Mouse (Mus musculus): Measurements from ENCODE around the gene Gm13288. TPM values are rescaled to one million over a fixed set of nuclear protein-coding genes. Genes with fewer than 3 reads are reported as not detected.
"Not testable (repeated sequence)": the region's sequence is repeated elsewhere in the genome, so short reads cannot be mapped to it uniquely, and the experiment has no call there.

The Gm13288 gene
- total RNA-seq (2021): not detected
- long read RNA-seq, experiment 1: 0 reads
- long read RNA-seq, experiment 2: 0 reads

GRCm38 (mm10) chr4:88805231-88805630 lies at the start of gene Gm13288:
Gene Gm13288 (plus strand): TSS chr4:88805531.
- intact Hi-C loops (cut with DNase I); H3K4me3 ChIP-seq; DNase-seq (ENCODE audit: extremely low spot score in 1 of 2, low spot score in 2 of 2); H3K27ac ChIP-seq: not testable (repeated sequence)

DNA sequence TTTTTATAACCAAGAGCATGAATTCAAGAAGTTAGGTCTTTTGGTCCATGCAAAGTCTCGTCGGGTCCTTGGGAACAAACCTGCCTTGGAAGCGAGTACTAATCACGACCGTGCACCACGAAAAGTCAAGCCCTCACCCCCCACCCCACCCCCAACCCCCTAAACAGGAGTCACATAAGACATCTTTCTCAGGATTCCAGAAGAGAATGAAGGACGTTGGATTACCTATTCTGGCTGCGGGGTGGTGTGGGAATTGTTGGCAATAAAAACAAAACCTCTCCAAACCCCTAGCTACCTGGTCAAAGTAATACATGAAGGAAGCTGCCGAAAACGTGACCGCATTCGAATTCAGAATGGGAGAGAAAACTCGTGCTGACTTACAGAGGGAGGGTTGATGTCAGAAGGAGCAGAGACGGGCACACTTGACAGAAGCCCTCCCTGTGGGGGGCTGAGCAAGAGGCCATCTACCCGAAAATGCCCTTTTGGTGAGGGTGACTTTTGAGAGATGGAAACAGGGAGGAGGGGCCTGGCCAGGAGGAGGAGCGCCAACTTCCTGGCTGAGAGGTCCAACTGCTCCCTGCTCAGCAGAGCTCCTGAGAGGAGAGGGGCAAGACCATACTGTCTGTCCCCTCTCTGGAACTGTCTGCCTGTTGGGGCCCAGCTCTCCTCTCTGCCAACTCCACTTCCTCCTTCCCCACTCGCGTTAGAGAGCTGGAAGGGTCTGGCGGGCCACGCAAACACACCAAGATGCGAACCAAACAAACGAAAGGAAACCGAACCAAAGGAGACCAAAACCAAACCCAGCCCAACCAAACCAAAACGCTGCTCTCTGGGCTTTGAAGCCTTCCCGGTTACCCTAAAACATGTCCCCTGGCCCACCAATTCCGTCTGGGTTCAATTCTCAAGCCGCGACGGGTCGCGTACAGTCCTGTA lies 48.5 kb upstream of the Gm13288 start:
- H3K4me3 ChIP-seq: peak overlapping the region; percentile 42
- intact Hi-C loops (cut with DNase I); DNase-seq (ENCODE audit: extremely low spot score in 1 of 2, low spot score in 2 of 2): not testable (repeated sequence)
- 0 out of 2 replicates have a peak overlapping the region, but pooled peaks have one; percentile 37 for H3K27ac ChIP-seq

DNA sequence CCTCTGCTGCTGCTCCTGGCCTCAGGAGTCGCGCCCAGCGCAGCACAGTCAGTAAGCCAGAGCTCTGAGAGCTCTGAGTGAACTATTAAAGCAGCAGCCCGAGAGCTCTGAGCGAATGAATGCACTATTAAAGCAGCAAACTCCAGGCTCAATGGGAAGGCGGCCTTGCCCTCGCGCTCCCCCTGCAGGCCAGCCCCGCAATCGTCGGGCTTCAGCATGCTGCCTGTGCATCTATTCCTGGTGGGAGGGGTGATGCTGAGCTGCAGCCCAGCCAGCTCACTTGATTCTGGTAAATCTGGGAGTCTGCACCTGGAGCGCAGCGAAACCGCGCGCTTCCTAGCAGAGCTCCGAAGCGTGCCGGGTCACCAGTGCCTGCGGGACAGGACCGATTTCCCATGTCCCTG lies 47.7 kb upstream of the Gm13288 start:
- intact Hi-C loops (cut with DNase I); H3K27ac ChIP-seq: not testable (repeated sequence)
- TF ChIP-seq CTCF (IDR thresholded peaks at IDR 0.05): peak; percentile 66
- peak; percentile 90 to 92 for DNase-seq (ENCODE audit: extremely low spot score in 1 of 2, low spot score in 2 of 2)
- peak overlapping the region; percentile 42 for H3K4me3 ChIP-seq

DNA sequence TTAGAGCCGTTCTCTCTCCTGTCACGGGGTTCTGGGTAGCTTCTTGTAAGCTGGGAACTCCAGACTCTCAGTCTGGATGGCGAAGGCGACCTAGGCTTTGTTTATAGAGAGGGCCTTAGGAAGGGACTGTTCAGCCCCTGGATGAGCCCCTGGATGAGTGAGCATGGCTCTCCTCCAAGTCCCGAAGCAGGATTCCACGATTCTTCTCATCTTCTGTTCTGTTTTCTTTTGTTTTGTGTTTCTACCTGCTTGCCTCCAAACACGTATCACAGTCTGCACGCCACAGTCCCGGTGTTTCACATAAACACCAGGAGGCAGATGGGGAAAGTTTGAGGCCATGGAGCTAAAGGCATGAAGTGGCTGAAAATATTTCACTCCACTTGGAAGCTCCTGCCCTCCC lies 46.6 kb upstream of the Gm13288 start:
- H3K4me3 ChIP-seq; DNase-seq (ENCODE audit: extremely low spot score in 1 of 2, low spot score in 2 of 2); intact Hi-C loops (cut with DNase I); H3K27ac ChIP-seq: not testable (repeated sequence)

DNA sequence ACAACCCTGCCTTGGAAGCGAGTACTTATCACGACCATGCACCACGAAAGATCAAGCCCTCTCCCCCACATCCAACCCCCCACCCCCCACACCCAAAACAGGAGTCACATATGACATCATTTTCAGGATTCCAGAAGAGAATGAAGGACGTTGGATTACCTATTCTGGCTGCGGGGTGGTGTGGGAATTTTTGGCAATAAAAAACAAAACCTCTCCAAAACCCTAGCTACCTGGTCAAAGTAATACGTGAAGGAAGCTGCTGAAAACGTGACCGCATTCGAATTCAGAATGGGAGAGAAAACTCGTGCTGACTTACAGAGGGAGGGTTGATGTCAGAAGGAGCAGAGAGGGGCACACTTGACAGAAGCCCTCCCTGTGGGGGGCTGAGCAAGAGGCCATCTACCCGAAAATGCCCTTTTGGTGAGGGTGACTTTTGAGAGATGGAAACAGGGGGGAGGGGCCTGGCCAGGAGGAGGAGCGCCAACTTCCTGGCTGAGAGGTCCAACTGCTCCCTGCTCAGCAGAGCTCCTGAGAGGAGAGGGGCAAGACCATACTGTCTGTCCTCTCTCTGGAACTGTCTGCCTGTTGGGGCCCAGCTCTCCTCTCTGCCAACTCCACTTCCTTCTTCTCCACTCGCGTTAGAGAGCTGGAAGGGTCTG lies 45.6 kb upstream of the Gm13288 start, which contains the start of gene Gm13283:
Gene Gm13283 (plus strand): TSS at position 510 of the 659 bp plus-strand sequence.
- peak in 1 of 2 experiments; percentile 23 for DNase-seq (ENCODE audit: extremely low spot score in 1 of 2, low spot score in 2 of 2)
- peak within 1 kb of the TSS; percentile 19; the same call in 1 of the 2 replicates for H3K4me3 ChIP-seq
- H3K27ac ChIP-seq; intact Hi-C loops (cut with DNase I): not testable (repeated sequence)

DNA sequence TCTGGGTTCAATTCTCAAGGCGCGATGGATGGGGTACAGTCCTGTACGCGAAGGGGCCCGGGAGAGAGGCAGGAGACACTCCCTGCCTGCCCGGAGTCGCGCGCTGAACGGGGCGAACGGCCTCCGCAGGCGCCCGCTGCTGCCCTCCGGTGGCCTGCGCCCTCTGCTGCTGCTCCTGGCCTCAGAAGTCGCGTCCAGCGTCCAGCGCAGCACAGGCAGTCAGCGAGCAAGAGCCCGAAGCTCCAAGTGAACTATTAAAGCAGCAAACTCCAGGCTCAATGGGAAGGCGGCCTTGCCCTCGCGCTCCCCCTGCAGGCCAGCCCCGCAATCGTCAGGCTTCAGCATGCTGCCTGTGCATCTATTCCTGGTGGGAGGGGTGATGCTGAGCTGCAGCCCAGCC lies 44.9 kb upstream of the Gm13288 start:
- H3K27ac ChIP-seq; intact Hi-C loops (cut with DNase I): not testable (repeated sequence)
- peak in 1 of 2 experiments; percentile 51 for DNase-seq (ENCODE audit: extremely low spot score in 1 of 2, low spot score in 2 of 2)
- TF ChIP-seq CTCF (IDR thresholded peaks at IDR 0.05): peak; percentile 54
- H3K4me3 ChIP-seq: peak overlapping the region; percentile 19; the same call in 1 of the 2 replicates

DNA sequence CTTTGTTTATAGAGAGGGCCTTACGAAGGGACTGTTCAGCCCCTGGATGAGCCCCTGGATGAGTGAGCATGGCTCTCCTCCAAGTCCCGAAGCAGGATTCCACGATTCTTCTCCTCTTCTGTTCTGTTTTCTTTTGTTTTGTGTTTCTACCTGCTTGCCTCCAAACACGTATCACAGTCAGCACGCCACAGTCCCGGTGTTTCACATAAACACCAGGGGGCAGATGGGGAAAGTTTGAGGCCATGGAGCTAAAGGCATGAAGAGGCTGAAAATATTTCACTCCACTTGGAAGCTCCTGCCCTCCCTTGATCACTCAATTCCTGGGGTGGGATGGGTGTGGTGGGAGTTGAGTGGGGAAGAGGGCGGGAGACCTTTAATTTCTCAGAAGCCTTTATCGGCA lies 43.6 kb upstream of the Gm13288 start:
- H3K4me3 ChIP-seq; H3K27ac ChIP-seq; intact Hi-C loops (cut with DNase I): not testable (repeated sequence)
- peak; percentile 69 to 72 for DNase-seq (ENCODE audit: extremely low spot score in 1 of 2, low spot score in 2 of 2)
- TF ChIP-seq CTCF (IDR thresholded peaks at IDR 0.05): peak; percentile 12

DNA sequence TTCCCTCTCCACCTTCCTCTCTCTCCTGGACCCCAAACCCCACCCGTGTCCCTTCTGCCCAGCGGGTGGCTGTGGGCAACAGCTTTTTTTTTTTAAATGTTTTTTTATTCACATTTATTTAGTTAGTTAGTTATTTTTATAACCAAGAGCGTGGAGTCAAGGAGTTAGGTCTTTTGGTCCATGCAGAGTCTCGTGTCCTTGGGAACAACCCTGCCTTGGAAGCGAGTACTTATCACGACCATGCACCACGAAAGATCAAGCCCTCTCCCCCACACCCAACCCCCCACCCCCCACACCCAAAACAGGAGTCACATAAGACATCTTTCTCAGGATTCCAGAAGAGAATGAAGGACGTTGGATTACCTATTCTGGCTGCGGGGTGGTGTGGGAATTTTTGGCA lies 43.0 kb upstream of the Gm13288 start:
- H3K27ac ChIP-seq; intact Hi-C loops (cut with DNase I); DNase-seq (ENCODE audit: extremely low spot score in 1 of 2, low spot score in 2 of 2); H3K4me3 ChIP-seq: not testable (repeated sequence)

- H3K27ac ChIP-seq; intact Hi-C loops (cut with DNase I); H3K4me3 ChIP-seq: not testable (repeated sequence)
- peak in 1 of 2 experiments; percentile 22 for DNase-seq (ENCODE audit: extremely low spot score in 1 of 2, low spot score in 2 of 2)
- TF ChIP-seq CTCF (IDR thresholded peaks at IDR 0.05): peak; percentile 53
Observed at GRCm38 (mm10) chr4:88763384-88764018, 41.8 kb upstream of the Gm13288 start.

- intact Hi-C loops (cut with DNase I); H3K4me3 ChIP-seq; H3K27ac ChIP-seq; DNase-seq (ENCODE audit: extremely low spot score in 1 of 2, low spot score in 2 of 2): not testable (repeated sequence)
Observed at GRCm38 (mm10) chr4:88773534-88773933, 31.8 kb upstream of the Gm13288 start, which contains the start of gene Gm13290. Gene Gm13290 (plus strand): TSS chr4:88773834.

DNA sequence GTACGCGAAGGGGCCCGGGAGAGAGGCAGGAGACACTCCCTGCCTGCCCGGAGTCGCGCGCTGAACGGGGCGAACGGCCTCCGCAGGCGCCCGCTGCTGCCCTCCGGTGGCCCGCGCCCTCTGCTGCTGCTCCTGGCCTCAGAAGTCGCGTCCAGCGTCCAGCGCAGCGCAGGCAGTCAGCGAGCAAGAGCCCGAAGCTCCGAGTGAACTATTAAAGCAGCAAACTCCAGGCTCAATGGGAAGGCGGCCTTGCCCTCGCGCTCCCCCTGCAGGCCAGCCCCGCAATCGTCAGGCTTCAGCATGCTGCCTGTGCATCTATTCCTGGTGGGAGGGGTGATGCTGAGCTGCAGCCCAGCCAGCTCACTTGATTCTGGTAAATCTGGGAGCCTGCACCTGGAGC lies 28.7 kb upstream of the Gm13288 start, which contains the start of gene Gm13289:
Gene Gm13289 (plus strand): TSS at position 301 of the 400 bp plus-strand sequence.
- DNase-seq (ENCODE audit: extremely low spot score in 1 of 2, low spot score in 2 of 2); H3K27ac ChIP-seq; H3K4me3 ChIP-seq; intact Hi-C loops (cut with DNase I): not testable (repeated sequence)

DNA sequence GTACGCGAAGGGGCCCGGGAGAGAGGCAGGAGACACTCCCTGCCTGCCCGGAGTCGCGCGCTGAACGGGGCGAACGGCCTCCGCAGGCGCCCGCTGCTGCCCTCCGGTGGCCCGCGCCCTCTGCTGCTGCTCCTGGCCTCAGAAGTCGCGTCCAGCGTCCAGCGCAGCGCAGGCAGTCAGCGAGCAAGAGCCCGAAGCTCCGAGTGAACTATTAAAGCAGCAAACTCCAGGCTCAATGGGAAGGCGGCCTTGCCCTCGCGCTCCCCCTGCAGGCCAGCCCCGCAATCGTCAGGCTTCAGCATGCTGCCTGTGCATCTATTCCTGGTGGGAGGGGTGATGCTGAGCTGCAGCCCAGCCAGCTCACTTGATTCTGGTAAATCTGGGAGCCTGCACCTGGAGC lies 25.8 kb upstream of the Gm13288 start, which contains the start of gene Gm13272:
Gene Gm13272 (plus strand): TSS at position 301 of the 400 bp plus-strand sequence.
- DNase-seq (ENCODE audit: extremely low spot score in 1 of 2, low spot score in 2 of 2); H3K27ac ChIP-seq; H3K4me3 ChIP-seq; intact Hi-C loops (cut with DNase I): not testable (repeated sequence)

GRCm38 (mm10) chr4:88780320-88780719 lies 25.0 kb upstream of the Gm13288 start:
- H3K27ac ChIP-seq; DNase-seq (ENCODE audit: extremely low spot score in 1 of 2, low spot score in 2 of 2); intact Hi-C loops (cut with DNase I); H3K4me3 ChIP-seq: not testable (repeated sequence)

DNA sequence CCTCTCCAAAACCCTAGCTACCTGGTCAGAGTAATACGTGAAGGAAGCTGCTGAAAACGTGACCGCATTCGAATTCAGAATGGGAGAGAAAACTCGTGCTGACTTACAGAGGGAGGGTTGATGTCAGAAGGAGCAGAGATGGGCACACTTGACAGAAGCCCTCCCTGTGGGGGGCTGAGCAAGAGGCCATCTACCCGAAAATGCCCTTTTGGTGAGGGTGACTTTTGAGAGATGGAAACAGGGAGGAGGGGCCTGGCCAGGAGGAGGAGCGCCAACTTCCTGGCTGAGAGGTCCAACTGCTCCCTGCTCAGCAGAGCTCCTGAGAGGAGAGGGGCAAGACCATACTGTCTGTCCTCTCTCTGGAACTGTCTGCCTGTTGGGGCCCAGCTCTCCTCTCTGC lies 23.5 kb upstream of the Gm13288 start, which contains the start of gene Ifnz:
Gene Ifnz (plus strand): TSS at position 301 of the 400 bp plus-strand sequence.
- DNase-seq (ENCODE audit: extremely low spot score in 1 of 2, low spot score in 2 of 2); H3K4me3 ChIP-seq; intact Hi-C loops (cut with DNase I); H3K27ac ChIP-seq: not testable (repeated sequence)

DNA sequence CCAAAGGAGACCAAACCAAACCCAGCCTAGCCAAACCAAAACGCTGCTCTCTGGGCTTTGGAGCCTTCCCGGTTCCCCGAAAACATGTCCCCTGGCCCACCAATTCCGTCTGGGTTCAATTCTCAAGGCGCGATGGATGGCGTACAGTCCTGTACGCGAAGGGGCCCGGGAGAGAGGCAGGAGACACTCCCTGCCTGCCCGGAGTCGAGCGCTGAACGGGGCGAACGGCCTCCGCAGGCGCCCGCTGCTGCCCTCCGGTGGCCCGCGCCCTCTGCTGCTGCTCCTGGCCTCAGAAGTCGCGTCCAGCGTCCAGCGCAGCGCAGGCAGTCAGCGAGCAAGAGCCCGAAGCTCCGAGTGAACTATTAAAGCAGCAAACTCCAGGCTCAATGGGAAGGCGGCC lies 23.0 kb upstream of the Gm13288 start:
- H3K4me3 ChIP-seq; H3K27ac ChIP-seq; intact Hi-C loops (cut with DNase I); DNase-seq (ENCODE audit: extremely low spot score in 1 of 2, low spot score in 2 of 2): not testable (repeated sequence)

- intact Hi-C loops (cut with DNase I); H3K4me3 ChIP-seq; DNase-seq (ENCODE audit: extremely low spot score in 1 of 2, low spot score in 2 of 2); H3K27ac ChIP-seq: not testable (repeated sequence)
Observed at GRCm38 (mm10) chr4:88785409-88785808, 19.9 kb upstream of the Gm13288 start, which contains the start of gene Gm13276. Gene Gm13276 (plus strand): TSS chr4:88785709.
